Mouse (Mus musculus) heart, postnatal 0 days (tissue): ENCODE results near the gene Tcap. TPM values are rescaled to one million over a fixed set of nuclear protein-coding genes. Genes with fewer than 3 reads are reported as not detected.

Experiments
- ATAC-seq: fragments of 200-750 bp; cut with Nextera tagmentation; 2 replicates; pipeline ENCODE4 v1.8.0; 2017; ENCODE audit warnings: low read depth, moderate number of reproducible peaks, moderate library complexity; ENCODE audit not compliant: insufficient read depth
- DNase-seq: peaks from one replicate; pipeline ENCODE4 v3.0.0-alpha.2; 2016; ENCODE audit warnings: low spot score
- H3K27ac ChIP-seq: fragments of 300-500 bp; sonication (generic); 2 replicates; pipeline ENCODE4 v1.5.1; 2014; ENCODE audit warnings: low read depth, mild to moderate bottlenecking
- H3K27me3 ChIP-seq: fragments of 300-500 bp; sonication (generic); 2 replicates; pipeline ENCODE4 v1.6.1; 2014; ENCODE audit warnings: low read length, mixed read lengths; ENCODE audit not compliant: control insufficient read depth, insufficient read depth
- H3K36me3 ChIP-seq: fragments of 300-500 bp; sonication (generic); replicated peaks from 2 replicates; pipeline ENCODE4 v1.6.1; 2014; ENCODE audit warnings: low read length, mixed read lengths; ENCODE audit not compliant: control insufficient read depth, insufficient read depth
- H3K4me1 ChIP-seq: fragments of 300-500 bp; sonication (generic); 2 replicates; pipeline ENCODE4 v1.6.1; 2014; ENCODE audit warnings: antibody characterized with exemption; ENCODE audit not compliant: control insufficient read depth, insufficient read depth
- H3K4me2 ChIP-seq: fragments of 300-500 bp; sonication (generic); 2 replicates; pipeline ENCODE4 v1.6.1; 2014; ENCODE audit warnings: low read depth, mild to moderate bottlenecking, low read length, moderate library complexity
- H3K4me3 ChIP-seq: fragments of 300-500 bp; sonication (generic); 2 replicates; pipeline ENCODE4 v1.5.1; 2014; ENCODE audit warnings: low read depth, low read length
- H3K9ac ChIP-seq: fragments of 300-500 bp; sonication (generic); replicated peaks from 2 replicates; pipeline ENCODE4 v1.6.1; 2014; ENCODE audit warnings: low read depth, low read length, mixed read lengths
- H3K9me3 ChIP-seq: fragments of 300-500 bp; sonication (generic); replicated peaks from 2 replicates; pipeline ENCODE4 v1.6.1; 2016; ENCODE audit warnings: low read length; ENCODE audit not compliant: control insufficient read depth
- CTCF ChIP-seq: IDR thresholded peaks from 2 replicates; pipeline ENCODE4 v1.5.1; 2016; ENCODE audit warnings: antibody characterized with exemption, control low read depth, low read depth
- EP300 ChIP-seq: IDR thresholded peaks from 2 replicates; pipeline ENCODE4 v1.6.1; 2016; ENCODE audit warnings: antibody characterized with exemption, low read depth
- WGBS: fragments of 180-500 bp; shearing (Covaris S2); extraction: QIAGEN DNeasy Blood & Tissue Kit; methylation state at CpG from one replicate; pipeline ENCODE4 v1.1.7; 2014; 5-methylcytosine and 5-hydroxymethylcytosine counted together
- polyA plus RNA-seq: library from polyadenylated mRNA; unstranded; fragments of >200 nt; fragmentation: Nextera tagmentation; extraction: Ambion mirVana; gene quantifications from 2 replicates; pipeline ENCODE4 v1.2.1, GENCODE M21; 2015
- total RNA-seq: library from RNA; depleted of rRNA; stranded (reverse); fragments of >200 nt; gene quantifications from 2 replicates; pipeline ENCODE4 v1.2.3, GENCODE M21; 2014; ENCODE audit warnings: low replicate concordance; rRNA removed

Tcap gene
- total RNA-seq (293 and 299 TPM in 2 replicates), polyA plus RNA-seq (455 and 518 TPM in 2 replicates)

GRCm38 (mm10) chr11:98383261-98384030 is at the start of gene Tcap:
Gene Tcap (plus strand): TSS chr11:98383811.
- Histone ChIP-seq H3K9me3 (no peaks in the 10 kb centered on the region), H3K36me3 (peaks cover 17% of the 10 kb centered on the region; the same call in 1 of the 2 replicates), H3K4me2 (peak within 1 kb of the TSS; percentile 80), H3K27me3 (0 out of 2 replicates have a peak, but pooled peaks cover 6% of the 10 kb centered on the region), H3K27ac (peak within 1 kb of the TSS; percentile 92), H3K4me3 (peak within 1 kb of the TSS; percentile 50), H3K9ac (peak within 1 kb of the TSS; percentile 67), H3K4me1 (peaks cover 36% of the 10 kb centered on the region)
- DNase-seq, result peak; percentile 87
- 27% methylated on average over 14 of the region's 14 CpGs for WGBS
- peak; percentile 85 for ATAC-seq
- TF ChIP-seq EP300 (peak; percentile 9; the same call in 1 of the 2 replicates), CTCF (no peak)

GRCm38 (mm10) chr11:98333981-98334741 is 49.5 kb upstream of the Tcap start:
- no peaks in the 10 kb centered on the region for H3K4me1 ChIP-seq
- ATAC-seq (0 out of 2 replicates have a peak, but pooled peaks have one; percentile 3), DNase-seq (no peak)
- 0 out of 2 replicates have a peak overlapping the region, but pooled peaks have one; percentile 32 for H3K4me2 ChIP-seq
- H3K36me3 ChIP-seq, result no peaks in the 10 kb centered on the region
- no peak overlapping the region for H3K27ac ChIP-seq
- 3% methylated on average over 15 of the region's 41 CpGs for WGBS
- H3K9me3 ChIP-seq, result no peaks in the 10 kb centered on the region
- no peak overlapping the region for H3K9ac ChIP-seq
- peaks cover 96% of the 10 kb centered on the region for H3K27me3 ChIP-seq
- peak overlapping the region; percentile 16; the same call in 1 of the 2 replicates for H3K4me3 ChIP-seq
- TF ChIP-seq EP300 (no peak), CTCF (no peak)

- no peak for DNase-seq
- ATAC-seq, result no peak
- TF ChIP-seq CTCF (no peak), EP300 (no peak)
- H3K4me3 ChIP-seq, result no peak overlapping the region
- WGBS, result 6% methylated on average over 9 of the region's 9 CpGs
- no peak overlapping the region for H3K9ac ChIP-seq
- H3K27ac ChIP-seq, result no peak overlapping the region
- H3K9me3 ChIP-seq, result no peaks in the 10 kb centered on the region
- no peak overlapping the region for H3K4me2 ChIP-seq
- peaks cover 96% of the 10 kb centered on the region for H3K27me3 ChIP-seq
- H3K4me1 ChIP-seq, result no peaks in the 10 kb centered on the region
- no peaks in the 10 kb centered on the region for H3K36me3 ChIP-seq
Observed at GRCm38 (mm10) chr11:98335250-98335649, 48.4 kb upstream of the Tcap start.

- TF ChIP-seq EP300, result no peak
- H3K9ac ChIP-seq, result no peak overlapping the region
- no peaks in the 10 kb centered on the region for H3K4me1 ChIP-seq
- no peaks in the 10 kb centered on the region for H3K36me3 ChIP-seq
- DNase-seq (no peak), ATAC-seq (no peak)
- H3K27me3 ChIP-seq, result peaks cover 91% of the 10 kb centered on the region
- 25% methylated on average over 13 of the region's 13 CpGs for WGBS
- H3K4me3 ChIP-seq, result no peak overlapping the region
- H3K4me2 ChIP-seq, result no peak overlapping the region
- H3K27ac ChIP-seq, result no peak overlapping the region
- no peaks in the 10 kb centered on the region for H3K9me3 ChIP-seq
Observed at GRCm38 (mm10) chr11:98336245-98337107, 47.1 kb upstream of the Tcap start.

- Histone ChIP-seq H3K4me2 (peak overlapping the region; percentile 99), H3K9ac (peak overlapping the region; percentile 60), H3K4me3 (peak overlapping the region; percentile 62), H3K27me3 (peaks cover 82% of the 10 kb centered on the region), H3K9me3 (no peaks in the 10 kb centered on the region), H3K36me3 (no peaks in the 10 kb centered on the region), H3K27ac (no peak overlapping the region; the same call in 1 of the 2 replicates), H3K4me1 (no peaks in the 10 kb centered on the region)
- no peak for TF ChIP-seq EP300
- no peak for TF ChIP-seq CTCF
- DNase-seq (no peak), ATAC-seq (0 out of 2 replicates have a peak, but pooled peaks have one; percentile 13)
- under 1% methylated on average over 48 of the region's 57 CpGs for WGBS
Observed at GRCm38 (mm10) chr11:98338507-98338961, 45.1 kb upstream of the Tcap start.
